Mouse (Mus musculus): ENCODE data around the gene Stx8.

Stx8 gene

DNA sequence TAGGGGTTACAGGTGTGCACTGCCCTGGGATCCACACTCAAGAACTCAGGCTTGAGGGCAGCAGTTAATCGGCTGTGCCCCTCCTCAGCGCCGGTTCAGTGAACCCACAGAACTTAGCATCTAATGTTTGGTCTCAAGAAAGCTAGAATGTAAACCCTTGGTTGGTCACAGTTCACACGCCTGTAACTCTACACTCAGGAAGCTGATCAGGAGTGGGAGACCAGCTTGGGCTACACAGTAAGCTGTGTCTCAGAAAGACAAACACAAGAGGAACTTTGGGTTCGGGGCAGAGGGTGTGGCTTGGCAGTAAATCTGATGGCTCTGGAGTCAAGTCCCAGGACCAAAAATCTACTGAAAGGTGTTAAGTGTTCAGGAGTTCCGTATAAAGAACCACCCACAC, 17.6 kb downstream of the Stx8 start:
- DNase-seq: no peak

DNA sequence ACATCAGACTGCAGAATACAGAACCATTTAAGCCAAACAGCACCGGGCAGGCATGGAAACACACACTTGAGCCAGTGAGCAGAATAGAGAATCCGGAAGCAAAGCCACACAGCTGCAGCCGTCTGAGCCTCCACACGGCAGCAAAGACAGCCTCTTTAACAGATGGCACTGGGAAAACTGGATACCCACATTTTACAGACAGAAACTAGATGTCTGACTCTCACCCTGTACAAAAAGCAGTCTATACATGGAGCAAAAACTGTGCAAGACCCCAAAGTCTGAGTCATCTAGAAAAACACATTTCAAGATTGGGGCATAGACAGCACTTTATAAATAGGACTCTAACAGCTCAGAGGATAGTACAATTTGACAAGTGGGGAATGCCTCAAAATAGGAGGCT, 25.2 kb downstream of the Stx8 start:
- DNase-seq: no peak

DNA sequence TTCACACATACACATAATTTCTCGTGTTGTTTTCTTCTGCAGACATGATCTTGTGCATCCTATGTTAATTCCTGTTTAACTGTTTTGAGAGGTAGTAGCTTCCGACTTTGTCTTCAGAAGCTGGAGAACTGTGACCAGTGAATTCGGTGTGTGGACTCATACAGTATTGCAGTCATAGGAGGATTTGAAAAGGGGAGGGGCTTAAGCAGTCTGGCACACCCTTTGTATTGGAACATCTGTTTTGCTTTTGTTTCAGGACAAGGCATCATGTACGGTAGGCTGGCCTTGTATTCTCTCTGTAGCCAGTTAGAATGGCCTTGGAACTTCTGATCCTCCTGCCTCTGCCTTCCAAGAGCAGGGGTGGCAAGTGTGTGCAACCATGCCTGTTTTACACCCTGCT, 30.0 kb downstream of the Stx8 start:
- no peak for DNase-seq

DNA sequence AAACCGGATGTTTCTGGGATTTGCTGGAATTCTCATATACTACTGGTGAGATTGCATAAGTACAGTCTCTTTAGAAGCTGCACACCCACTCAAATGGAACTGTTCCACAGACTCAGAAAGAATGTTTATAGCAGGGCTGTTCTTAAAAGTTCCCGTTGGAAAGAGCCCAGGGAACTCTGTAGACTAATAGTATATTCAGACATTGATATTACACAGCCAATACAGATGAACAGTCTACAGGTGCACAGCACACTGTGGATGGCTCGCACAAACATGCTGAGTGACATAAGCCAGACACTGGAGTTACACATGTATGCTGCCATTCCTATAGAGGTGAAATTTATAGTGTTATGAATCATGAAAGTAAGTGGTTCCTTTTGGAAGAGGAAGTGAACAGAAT, 32.9 kb downstream of the Stx8 start:
- DNase-seq: no peak

DNA sequence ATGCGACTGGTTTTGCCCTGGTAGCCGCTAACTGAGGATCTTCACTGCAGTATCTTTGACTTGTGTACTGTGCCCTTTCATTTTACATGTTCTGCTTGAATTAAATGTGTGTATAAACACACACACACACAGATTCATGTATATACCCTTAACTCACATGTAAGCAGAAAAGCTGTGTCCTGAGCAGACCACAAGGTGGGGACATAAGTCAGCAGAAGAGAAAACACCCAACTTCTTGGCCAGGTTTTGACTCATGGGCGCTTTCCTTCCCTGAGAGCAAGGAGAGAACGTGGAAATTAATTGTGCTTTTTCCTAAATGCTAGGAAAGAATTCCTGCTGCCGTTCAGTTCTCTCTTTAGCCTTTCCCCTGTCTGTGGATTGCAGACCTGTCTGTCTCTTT, 33.6 kb downstream of the Stx8 start:
- no peak for DNase-seq

DNA sequence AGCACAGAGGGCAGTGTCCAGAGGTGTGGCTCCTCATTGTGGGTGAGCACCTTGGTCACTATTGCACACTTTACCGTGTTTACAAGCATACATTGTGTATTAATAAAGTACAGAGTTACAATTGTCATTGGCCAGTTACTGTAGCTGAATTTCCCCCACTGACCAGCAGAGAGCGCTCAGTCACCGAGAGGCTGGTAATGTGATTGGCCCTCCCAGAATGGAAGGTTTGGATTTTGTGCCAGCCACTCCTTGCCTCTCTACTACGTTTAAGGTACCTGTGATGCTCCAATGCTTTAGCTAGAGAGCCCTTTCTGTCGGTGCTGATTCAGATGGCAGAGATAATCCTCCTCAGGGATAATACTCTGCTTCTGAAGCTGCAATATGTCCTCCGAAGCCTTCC, 38.2 kb downstream of the Stx8 start:
- peak; percentile 61 for DNase-seq

DNA sequence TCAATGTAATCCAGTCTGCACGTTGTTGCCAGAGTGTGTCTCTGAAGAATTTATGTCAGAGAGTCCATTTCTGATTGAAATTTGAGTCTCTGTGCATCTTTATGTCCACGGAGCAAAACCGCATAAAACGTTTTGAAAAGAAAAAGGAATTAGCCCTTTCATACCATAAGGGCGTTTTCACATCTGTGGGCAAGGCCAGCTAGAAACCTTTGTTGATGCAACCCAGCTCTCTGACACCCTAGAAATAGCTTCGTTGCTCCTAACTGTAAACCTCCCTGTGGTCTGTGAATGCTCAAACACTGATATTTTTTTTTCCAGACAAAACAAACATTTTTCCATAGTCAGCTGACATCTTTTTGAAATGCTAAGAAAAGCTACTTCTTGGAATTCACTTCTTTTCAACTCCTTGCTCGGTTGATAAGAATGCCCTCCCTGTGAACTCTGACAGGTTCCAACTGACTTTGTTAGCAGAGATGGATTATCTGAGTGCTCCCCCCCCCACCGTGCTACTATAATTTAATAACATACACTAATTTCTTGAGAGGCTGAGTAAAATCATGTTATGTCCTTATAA, 40.3 kb downstream of the Stx8 start:
- DNase-seq: no peak

DNA sequence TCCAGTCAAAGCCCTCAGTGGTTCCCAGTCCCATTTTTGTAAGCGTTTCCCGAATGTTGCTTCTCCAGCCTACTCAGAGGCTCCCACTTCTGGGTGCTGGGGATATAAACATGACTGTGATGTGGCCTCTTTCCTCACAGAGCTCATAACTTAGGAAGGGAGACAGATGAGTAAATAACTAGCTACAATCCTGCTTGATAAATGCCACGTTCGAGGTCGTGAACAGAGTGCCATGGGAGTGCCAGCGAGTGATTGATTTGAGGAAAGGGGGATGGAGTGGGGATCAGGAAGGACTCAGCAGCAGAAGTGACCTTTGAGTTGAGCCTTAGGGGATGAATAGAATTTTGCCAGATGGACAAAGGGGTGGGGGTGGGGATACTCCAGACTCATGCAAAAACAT, 41.7 kb downstream of the Stx8 start:
- DNase-seq: no peak

DNA sequence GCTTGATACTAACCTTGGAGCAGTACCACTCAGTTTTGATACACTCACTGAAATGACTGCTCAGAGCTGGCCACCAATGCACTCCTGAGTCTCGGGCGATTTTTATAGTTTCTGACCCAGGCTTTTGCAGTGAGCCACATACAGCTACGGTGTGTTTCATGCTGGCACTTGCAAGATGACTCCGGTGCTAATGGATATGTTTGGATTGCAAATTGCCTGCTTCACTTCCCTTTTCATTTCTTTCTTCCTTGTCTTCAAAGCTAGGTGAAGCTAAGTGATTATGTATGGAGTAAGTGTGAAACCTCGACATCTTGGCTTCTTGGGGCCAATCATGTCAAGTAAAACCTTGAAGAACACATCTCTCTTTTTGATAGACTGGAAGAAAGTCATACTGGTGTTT, 43.4 kb downstream of the Stx8 start:
- no peak for DNase-seq

DNA sequence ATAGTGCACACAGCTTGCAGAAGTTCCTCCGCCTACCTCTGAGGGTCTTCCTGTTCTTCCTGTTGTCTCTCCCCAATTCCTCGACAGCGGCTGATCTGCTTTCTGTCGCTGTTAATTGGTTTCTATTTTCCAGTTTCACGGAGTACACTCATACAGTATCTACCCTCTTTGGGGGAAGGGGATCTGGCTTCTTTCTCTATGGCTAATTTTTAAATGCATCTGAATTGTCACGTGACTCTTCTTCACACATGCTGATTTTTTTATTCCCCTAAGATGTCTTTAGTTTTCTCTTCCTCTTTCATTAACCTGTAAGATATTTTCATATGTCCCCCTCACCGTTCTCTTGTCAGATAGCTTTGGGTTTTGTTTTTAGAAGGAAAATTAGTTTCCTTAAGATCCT, 46.2 kb downstream of the Stx8 start:
- DNase-seq: no peak

DNA sequence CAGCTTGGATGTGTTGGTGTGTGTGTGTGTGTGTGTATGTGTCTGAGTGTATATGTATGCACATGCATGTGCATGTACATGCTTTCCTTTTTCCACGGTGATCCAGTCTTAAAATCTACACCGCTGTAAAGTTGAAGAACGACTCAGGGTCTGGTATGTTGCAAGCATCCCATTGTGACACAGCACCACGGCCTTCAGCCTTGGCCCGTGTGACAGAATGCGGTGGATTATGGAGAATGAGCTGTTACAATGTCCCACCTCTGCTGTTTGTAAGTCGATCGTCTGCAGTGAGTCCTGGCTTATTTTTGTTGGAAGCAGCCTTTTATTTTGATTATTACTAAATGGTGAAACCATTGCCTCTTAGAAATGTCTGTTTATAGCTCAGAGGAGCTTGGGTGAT, 52.2 kb downstream of the Stx8 start:
- DNase-seq: no peak

DNA sequence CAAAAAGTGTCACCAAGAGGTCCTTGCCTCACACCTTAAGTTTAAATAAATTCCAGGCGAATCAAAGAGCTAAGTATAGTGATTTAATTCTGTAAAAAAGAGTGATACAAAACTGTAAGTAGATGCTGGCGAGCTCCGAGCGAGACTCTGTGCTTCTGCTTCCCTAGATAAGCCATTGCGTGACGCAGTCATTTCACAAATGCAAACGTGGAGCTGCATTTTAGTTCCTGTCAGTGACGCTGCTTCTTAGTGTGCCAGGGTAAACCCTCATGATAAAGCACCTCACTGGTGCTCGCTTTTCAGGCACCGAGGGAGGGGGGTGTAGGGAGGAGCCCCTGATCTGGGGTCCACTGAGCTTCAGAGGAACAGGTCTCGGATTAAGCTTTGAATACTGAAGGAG, 53.2 kb downstream of the Stx8 start:
- DNase-seq: no peak

DNA sequence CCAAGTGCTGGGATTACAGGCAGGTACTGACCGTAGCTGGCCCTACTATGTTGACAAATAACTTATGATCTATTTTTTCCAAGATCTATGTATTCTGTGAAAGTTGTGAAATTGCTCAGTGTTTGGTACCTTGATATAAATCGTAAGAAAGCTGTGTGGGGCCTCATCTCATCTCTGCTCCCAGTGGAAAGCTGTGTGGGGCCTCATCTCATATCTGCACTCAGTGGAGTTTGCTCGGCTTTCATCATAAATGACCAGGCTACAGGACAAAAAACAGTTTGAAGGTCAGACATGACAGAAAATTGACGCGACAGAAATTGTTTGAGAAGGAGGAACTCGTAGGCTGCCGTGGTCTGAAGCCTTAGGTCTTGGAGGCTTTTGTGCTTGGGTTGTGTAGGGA, 56.0 kb downstream of the Stx8 start:
- no peak for DNase-seq

DNA sequence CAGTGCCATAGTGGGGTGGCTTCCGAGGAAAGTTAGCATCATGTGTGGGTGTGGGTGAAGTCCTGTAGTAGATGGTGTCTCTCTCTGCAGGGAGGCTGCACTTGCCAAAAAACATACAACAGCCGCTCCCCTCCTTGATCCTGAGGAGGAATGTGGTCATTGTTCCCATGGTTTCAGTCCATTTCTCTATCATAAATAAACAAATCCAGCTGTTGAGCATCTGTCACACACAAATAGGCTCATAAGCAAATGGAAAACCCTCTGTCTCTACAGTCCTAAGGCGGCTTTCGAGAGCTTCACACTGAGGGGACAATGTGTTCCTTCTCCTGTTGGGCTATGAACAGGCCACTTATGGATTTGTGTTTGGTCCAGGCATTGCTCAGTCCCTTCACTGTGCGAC, 56.9 kb downstream of the Stx8 start:
- DNase-seq: no peak

DNA sequence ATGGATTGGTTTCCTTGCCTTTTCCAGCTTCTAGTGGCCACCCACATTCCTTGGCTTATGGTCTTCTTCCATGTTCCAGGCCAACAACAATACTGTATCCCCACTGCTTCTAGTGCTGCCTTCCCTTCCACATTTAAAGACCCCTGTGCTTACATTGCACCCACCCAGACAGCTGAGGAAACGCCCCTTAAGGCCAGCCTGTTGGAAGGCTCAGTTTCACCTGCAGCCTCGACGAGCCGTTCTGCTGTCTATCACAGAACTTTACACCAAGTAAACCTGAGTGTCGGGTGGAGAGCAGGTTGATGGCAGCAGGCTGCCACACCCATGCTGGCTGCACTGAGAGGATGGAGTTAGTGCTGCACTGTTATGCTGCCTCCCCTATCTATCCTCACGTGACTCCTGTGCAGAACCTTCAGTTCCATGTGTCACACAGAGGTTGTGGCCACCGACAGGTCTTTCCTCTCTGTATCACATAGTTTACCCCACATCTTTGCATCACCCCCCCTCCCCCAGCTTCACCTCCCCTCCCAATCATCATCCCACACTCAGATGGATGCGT, 57.9 kb downstream of the Stx8 start:
- no peak for DNase-seq

DNA sequence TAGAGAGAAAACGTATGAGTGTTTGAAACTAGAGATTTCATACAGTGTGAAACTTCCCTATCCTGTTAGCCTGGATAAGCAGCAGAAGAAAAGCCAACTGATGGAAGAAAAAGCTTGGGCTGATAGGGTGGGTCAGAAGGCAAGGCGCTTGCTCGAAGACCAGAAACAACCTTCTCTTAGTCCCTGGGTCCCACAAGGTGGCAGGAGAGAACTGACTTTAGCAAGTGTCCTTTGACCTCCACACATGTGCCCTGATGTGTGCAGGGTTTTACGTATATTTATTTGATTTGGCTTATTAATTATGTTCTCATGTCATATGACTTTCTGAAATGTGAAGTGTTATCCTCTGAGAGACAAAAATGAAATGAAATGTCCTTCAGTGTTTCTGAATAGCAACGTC, 60.6 kb downstream of the Stx8 start:
- no peak for DNase-seq

DNA sequence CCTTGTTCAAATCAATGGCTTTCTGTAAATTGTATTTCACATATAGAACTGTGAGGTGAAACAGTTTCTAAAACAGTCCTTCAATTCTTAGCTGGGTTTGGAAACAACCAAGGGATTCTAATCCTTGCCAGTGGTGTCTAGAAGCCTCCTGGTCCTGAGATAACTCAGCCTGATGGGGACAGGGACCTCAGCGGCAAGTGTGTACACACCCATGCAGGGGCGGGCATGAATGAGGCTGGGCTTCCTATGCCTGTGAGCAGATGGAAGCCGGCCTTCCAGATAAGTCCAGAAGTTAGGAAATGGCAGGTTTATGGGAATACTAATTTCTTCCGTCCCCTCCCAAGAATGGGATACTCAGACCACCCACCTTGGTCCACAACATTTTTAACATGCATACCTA, 63.1 kb downstream of the Stx8 start:
- DNase-seq: no peak

DNA sequence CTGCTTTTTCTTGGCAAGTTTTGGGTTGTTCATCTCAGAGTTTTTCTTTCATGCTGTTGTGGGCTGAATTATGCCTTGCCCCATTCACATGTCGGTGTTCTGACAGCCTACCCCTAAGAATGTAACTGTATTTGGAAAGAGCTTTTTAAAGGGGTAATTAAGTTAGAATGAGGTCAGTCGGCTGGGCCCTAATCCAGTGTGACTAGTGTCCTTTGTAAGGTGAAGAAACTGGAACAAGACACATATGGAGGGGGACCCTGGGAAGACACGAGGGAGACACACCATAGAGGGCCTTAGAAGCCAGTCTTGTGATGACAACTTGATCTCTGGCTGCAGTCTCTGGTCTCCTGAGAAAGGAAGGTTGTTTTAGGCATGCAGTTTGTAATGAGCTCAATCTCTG, 63.9 kb downstream of the Stx8 start:
- DNase-seq: no peak

DNA sequence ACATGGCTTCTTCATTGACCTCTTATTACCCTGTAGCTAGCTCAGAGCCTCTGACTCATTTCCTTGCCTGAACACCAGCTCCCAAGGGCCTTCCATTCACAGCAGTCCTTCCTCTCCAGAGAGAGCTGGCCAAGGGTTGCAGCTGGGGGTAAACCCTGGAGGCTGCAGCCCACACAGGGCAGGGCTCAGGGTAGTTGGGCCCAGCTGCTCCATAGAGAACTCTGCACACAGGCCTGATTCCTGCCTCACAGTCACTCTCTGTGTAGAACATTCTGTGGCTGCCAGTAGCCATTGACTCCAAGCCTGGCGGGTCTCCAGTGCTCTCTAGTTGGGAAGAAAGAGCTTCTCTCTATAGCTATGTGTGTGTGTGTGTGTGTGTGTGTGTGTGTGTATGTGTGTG, 64.8 kb downstream of the Stx8 start:
- DNase-seq: no peak

DNA sequence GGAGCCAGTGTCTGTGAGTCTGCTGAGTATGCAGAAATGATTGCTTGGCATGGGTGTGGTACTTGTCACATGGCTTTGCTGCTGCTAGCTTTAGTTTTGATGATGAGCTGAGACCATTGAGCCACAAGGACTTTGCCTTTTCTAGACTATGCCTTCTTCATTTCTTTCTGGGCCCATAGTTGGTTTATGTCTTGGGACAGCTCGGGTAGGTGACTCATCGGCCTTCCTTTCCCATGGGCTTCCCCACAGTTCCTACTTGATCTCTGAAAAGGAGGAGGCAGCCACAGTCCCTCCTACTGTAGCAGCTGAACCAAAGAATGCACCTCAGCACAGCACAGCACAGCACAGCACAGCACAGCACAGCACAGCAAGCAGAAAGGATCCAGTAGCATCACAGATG, 66.5 kb downstream of the Stx8 start:
- no peak for DNase-seq

DNA sequence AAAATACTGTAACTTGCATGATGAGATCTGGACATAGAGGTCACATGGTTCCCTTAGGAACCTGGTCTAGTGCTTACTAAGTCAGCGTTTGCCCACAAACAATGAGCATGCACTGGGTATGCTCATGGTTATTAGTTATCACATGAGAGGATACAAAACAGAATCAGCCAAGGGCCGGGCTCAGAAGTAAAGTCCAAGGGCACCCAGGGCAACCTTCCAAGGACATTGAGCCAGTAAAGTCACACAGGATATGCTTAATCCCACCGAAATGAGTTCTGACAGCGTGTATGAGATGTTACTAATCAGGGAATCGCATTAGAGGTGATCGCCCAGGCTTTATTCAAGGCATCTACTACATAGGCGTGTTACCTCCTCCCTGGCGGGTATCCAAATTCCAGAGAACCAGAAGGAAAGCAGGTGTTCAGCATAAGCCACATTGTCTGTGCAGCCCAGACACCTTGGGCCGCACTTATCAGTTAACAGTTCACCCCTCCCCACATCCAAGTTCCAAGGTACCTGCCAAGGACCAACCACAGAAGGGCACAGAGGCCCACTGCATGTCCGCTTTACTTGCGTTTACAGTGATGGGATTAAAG, 67.4 kb downstream of the Stx8 start:
- DNase-seq: no peak

DNA sequence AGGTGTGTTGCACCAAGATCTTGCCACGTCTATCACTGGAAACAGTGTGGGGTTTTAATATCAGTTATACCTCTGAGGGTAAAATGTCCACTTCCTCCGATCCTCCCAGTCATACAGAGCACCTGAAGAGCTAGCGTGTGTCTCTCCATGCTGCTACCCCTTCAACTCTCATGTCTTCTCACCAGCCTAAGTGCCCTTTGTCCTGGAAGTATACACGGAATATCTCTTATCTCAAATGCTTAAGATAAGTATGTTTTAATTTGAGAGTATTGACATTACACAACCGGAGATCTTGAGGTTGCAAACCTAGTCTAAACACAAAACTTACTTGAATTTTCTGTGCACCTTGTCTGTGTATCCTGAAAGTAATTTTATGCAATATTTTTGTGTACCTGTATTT, 68.4 kb downstream of the Stx8 start:
- DNase-seq: no peak

DNA sequence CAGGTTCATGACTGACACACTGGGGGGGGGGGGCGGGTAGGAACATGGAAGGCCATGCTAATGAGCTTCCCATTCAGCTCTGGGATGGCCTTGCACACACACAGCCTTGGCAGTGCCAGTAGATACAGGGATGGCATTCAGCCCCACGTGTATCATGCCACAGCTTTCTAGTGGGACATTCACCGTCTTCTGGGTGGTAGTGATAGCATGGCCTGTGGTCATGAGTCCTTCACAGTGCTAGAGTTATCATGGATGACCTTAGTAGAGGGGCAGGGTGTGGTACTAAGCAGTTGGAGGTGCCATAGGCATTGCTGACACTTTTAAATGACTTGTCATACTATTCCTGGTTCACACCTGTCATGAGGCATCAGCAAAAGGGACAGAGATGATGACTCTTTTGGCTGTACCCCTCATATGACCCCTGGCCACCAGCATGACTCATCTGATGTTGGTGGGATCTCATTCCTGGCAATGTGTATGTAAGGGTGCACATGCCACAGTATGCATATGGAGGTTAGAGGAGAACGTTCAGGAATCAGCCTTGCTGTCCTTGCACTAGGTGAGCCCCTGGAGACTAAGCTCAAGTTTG, 69.4 kb downstream of the Stx8 start:
- no peak for DNase-seq

DNA sequence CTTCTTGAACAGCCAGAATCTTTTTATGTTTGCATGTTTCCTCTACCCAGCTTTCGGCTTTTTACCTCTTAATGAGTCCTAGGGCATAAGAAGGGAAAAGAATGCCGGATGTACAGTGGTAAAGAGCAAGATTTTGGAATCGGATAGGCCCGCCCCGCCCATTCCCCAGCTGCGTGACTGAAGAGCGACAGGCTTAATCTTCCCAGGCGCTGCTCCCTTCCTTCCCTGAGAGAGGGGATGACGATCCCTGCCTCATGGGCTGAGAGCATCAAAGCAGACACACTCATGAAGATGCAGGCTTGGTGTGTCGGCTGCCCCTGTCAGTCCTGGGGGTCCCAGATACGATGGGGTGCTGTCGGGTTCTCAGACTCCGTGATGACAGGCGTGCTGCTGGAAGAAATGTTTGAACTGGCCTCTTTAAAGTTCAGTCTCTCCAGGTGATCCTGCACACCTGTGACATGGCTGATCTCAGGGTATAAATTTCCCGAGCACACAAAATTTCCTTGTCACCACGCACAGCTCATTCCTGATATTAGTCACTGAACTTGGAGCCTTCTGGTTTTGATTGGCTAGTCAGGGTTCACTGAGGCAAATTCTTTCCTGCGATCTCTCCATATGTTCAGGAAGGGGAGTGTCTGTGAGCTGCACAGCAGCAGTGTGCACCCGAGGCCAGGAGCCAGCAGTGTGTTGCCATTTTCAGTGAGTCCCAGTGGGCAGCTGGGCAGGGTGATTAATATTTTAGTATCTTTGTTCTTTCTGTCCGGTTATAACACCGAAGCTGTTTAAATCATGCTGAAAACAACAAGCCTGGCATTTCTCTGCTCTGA, 70.4 kb downstream of the Stx8 start:
- no peak for DNase-seq

All from B cell, adult 2 months (primary cell).